Mouse (Mus musculus) E14TG2a.4 (cell line): ENCODE measurements around the gene Cnppd1.

Source experiments
- CTCF ChIP-seq: conservative IDR thresholded peaks from 2 replicates; pipeline ENCODE4 v1.5.1; 2014; ENCODE audit warnings: low read length
- NANOG ChIP-seq: IDR thresholded peaks from 2 replicates; pipeline ENCODE4 v1.6.1; 2014; ENCODE audit warnings: borderline replicate concordance, low read length, mixed read lengths
- POU5F1 ChIP-seq: IDR thresholded peaks from 2 replicates; pipeline ENCODE4 v1.6.1; 2014; ENCODE audit warnings: low read length, borderline replicate concordance

DNA sequence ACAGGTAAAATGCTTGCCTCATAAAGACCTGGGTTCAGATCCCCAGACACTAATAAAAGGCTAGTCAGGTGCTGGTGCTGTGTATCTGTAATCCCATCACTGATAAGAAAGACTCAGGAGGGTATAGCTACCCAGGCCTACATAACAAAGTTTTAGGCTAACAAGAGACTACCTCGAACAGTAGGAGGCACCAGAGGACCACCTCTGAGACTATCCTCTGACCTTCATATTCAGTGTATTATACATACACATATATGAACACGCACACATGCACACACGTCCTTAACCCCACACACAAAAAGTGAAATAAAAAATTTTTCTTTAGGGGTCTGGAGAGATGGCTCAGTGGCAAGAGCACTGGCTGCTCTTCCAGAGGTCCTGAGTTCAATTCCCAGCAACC is 20.3 kb downstream of the Cnppd1 start:
- TF ChIP-seq CTCF = no peak
- TF ChIP-seq NANOG = no peak
- TF ChIP-seq POU5F1 = no peak
